Mouse (Mus musculus): ENCODE measurements around the gene Spef2.
"Not testable (repeated sequence)": the region's sequence is repeated elsewhere in the genome, so short reads cannot be mapped to it uniquely, and the experiment has no call there.

The Spef2 gene

GRCm38 (mm10) chr15:9748359-9749102, at the start of gene Spef2:
Gene Spef2 (minus strand): TSS chr15:9748868.
- peak; percentile 97 for ATAC-seq (ENCODE audit: low TSS enrichment)

GRCm38 (mm10) chr15:9794131-9794530, 45.5 kb upstream of the Spef2 start:
- no peak for ATAC-seq (ENCODE audit: low TSS enrichment)

GRCm38 (mm10) chr15:9788245-9789030, 39.8 kb upstream of the Spef2 start:
- ATAC-seq (ENCODE audit: low TSS enrichment) = no peak

GRCm38 (mm10) chr15:9774222-9775142, 25.8 kb upstream of the Spef2 start:
- ATAC-seq (ENCODE audit: low TSS enrichment) = not testable (repeated sequence)

- no peak for ATAC-seq (ENCODE audit: low TSS enrichment)
Measured at GRCm38 (mm10) chr15:9768184-9768918, 19.7 kb upstream of the Spef2 start.

GRCm38 (mm10) chr15:9767034-9767433, 18.4 kb upstream of the Spef2 start:
- ATAC-seq (ENCODE audit: low TSS enrichment) = no peak

GRCm38 (mm10) chr15:9750966-9751365, 2.3 kb upstream of the Spef2 start:
- ATAC-seq (ENCODE audit: low TSS enrichment) = no peak

GRCm38 (mm10) chr15:9747410-9748104, 1.1 kb downstream of the Spef2 start:
- ATAC-seq (ENCODE audit: low TSS enrichment) = no peak

GRCm38 (mm10) chr15:9742172-9742571, 6.5 kb downstream of the Spef2 start:
- no peak for ATAC-seq (ENCODE audit: low TSS enrichment)

- ATAC-seq (ENCODE audit: low TSS enrichment) = no peak
Measured at GRCm38 (mm10) chr15:9714574-9715458, 33.9 kb downstream of the Spef2 start.

GRCm38 (mm10) chr15:9713707-9714106, 35.0 kb downstream of the Spef2 start:
- ATAC-seq (ENCODE audit: low TSS enrichment) = no peak

GRCm38 (mm10) chr15:9710330-9710729, 38.3 kb downstream of the Spef2 start:
- ATAC-seq (ENCODE audit: low TSS enrichment) = no peak

- ATAC-seq (ENCODE audit: low TSS enrichment) = no peak
Measured at GRCm38 (mm10) chr15:9705830-9706450, 42.7 kb downstream of the Spef2 start.

- ATAC-seq (ENCODE audit: low TSS enrichment) = no peak
Measured at GRCm38 (mm10) chr15:9701845-9702244, 46.8 kb downstream of the Spef2 start.

- no peak for ATAC-seq (ENCODE audit: low TSS enrichment)
Measured at GRCm38 (mm10) chr15:9691721-9692120, 56.9 kb downstream of the Spef2 start.

- ATAC-seq (ENCODE audit: low TSS enrichment) = no peak
Measured at GRCm38 (mm10) chr15:9690845-9691244, 57.8 kb downstream of the Spef2 start.

- ATAC-seq (ENCODE audit: low TSS enrichment) = no peak
Measured at GRCm38 (mm10) chr15:9690436-9690835, 58.2 kb downstream of the Spef2 start.

GRCm38 (mm10) chr15:9683485-9683884, 65.2 kb downstream of the Spef2 start:
- ATAC-seq (ENCODE audit: low TSS enrichment) = no peak

GRCm38 (mm10) chr15:9677343-9678036, 71.2 kb downstream of the Spef2 start:
- no peak for ATAC-seq (ENCODE audit: low TSS enrichment)
